9 mouse cellular contexts compared by ENCODE assay signal in genomic region chr13:60746271-60746670, GRCm38 (mm10). TPM values are rescaled to one million over a fixed set of nuclear protein-coding genes. Genes with fewer than 3 reads are reported as not detected.
A peak's percentile ranks its signal among the peaks of the same experiment; 100 is the strongest.
DNase-seq lines count a peak whose midpoint lies in the region; ATAC-seq and TF ChIP-seq lines count a peak whose summit lies in the region.
"Had no signal": no experiment of that assay in that cellular context is flagged by ENCODE, and none has a peak within 500 bp of the region (broad histone marks: within the 10 kb centered on the region; RNA-seq: fewer than 3 reads in every experiment).

No protein-coding gene starts in this region.

- no peak for TF ChIP-seq POLR2A in ES-Bruce4 (IDR thresholded peaks at IDR 0.05; ENCODE audit: insufficient read depth, low read length)

- peak; percentile 10 for TF ChIP-seq CTCF in ES-Bruce4 (IDR thresholded peaks at IDR 0.05; ENCODE audit: low read depth, low read length)
- TF ChIP-seq CTCF in liver, postnatal 0 days (IDR thresholded peaks at IDR 0.05; ENCODE audit: low read depth), result peak; percentile 92

- peaks cover 40% of the 10 kb centered on the region for H3K36me3 ChIP-seq in kidney, embryonic 15.5 days
- H3K36me3 ChIP-seq in ES-Bruce4 (ENCODE audit: control insufficient read depth, insufficient read depth, low read length, poor library complexity, severe bottlenecking), result 0 out of 2 replicates have a peak, but pooled peaks cover 3% of the 10 kb centered on the region
- peaks cover 33% of the 10 kb centered on the region for H3K36me3 ChIP-seq in liver, postnatal 0 days (replicated peaks; ENCODE audit: insufficient read depth, low read length)

- no peak overlapping the region for H3K27ac ChIP-seq in kidney, embryonic 15.5 days
- no peak overlapping the region for H3K27ac ChIP-seq in ES-Bruce4 (ENCODE audit: insufficient read depth, low read length)
- H3K27ac ChIP-seq in liver, postnatal 0 days (ENCODE audit: low read depth), result no peak overlapping the region

- H3K9ac ChIP-seq in kidney, embryonic 15.5 days, result no peak overlapping the region
- no peak overlapping the region for H3K9ac ChIP-seq in ES-Bruce4 (ENCODE audit: low read depth, poor library complexity, severe bottlenecking)
- no peak overlapping the region for H3K9ac ChIP-seq in liver, postnatal 0 days (replicated peaks)

- no peak for TF ChIP-seq EP300 in ES-Bruce4 (IDR thresholded peaks at IDR 0.05; ENCODE audit: insufficient read depth, low read depth, low read length)
- TF ChIP-seq EP300 in liver, postnatal 0 days (IDR thresholded peaks at IDR 0.05; ENCODE audit: low read depth), result no peak

- H3K4me3 ChIP-seq in kidney, embryonic 15.5 days (replicated peaks), result no peak overlapping the region
- H3K4me3 ChIP-seq in ES-Bruce4 (ENCODE audit: low read depth, low read length), result no peak overlapping the region
- H3K4me3 ChIP-seq in liver, postnatal 0 days (ENCODE audit: low read depth, low read length), result no peak overlapping the region
- H3K4me3 ChIP-seq: myocyte had no signal

- H3K27me3 ChIP-seq in kidney, embryonic 15.5 days, result no peaks in the 10 kb centered on the region
- no peaks in the 10 kb centered on the region for H3K27me3 ChIP-seq in ES-Bruce4 (ENCODE audit: control insufficient read depth, insufficient read depth, low read length, poor library complexity, severe bottlenecking)
- H3K27me3 ChIP-seq in liver, postnatal 0 days (ENCODE audit: insufficient read depth, low read length), result no peaks in the 10 kb centered on the region

- H3K4me2 ChIP-seq in kidney, embryonic 15.5 days, result no peak overlapping the region
- no peak overlapping the region for H3K4me2 ChIP-seq in liver, postnatal 0 days (ENCODE audit: low read depth, low read length)

- no peak for ATAC-seq in kidney, embryonic 15.5 days (replicated peaks; ENCODE audit: low FRiP score)
- ATAC-seq in liver, postnatal 0 days, result no peak
- ATAC-seq in megakaryocyte-erythroid progenitor cell, adult 5-6 weeks (replicated peaks; ENCODE audit: low FRiP score, low TSS enrichment, poor library complexity, severe bottlenecking), result no peak

- WGBS in kidney, embryonic 15.5 days, result 49% methylated on average over 1 of the region's 1 CpGs
- 36% methylated on average over 1 of the region's 1 CpGs for WGBS in liver, postnatal 0 days (ENCODE audit: insufficient replicate concordance)

- peak; percentile 33 to 65 for DNase-seq in kidney, postnatal 36 days
- DNase-seq in brain, adult 2 months (ENCODE audit: low read depth, low spot score), result peak; percentile 67
- peak; percentile 53 for DNase-seq in liver, postnatal 0 days
- DNase-seq in left cerebral cortex, adult 8-10 months (ENCODE audit: low spot score in 2 of 2), result no peak

- H3K9me3 ChIP-seq in kidney, embryonic 15.5 days (replicated peaks), result no peaks in the 10 kb centered on the region
- no peaks in the 10 kb centered on the region for H3K9me3 ChIP-seq in ES-Bruce4 (replicated peaks; ENCODE audit: control insufficient read depth, insufficient read depth, low read length, poor library complexity, severe bottlenecking)
- H3K9me3 ChIP-seq in liver, postnatal 0 days (ENCODE audit: low read length), result no peaks in the 10 kb centered on the region

- H3K4me1 ChIP-seq in kidney, embryonic 15.5 days, result peaks cover 2% of the 10 kb centered on the region; the same call in 1 of the 2 replicates
- no peaks in the 10 kb centered on the region for H3K4me1 ChIP-seq in ES-Bruce4 (ENCODE audit: control insufficient read depth, insufficient read depth, low read length)
- H3K4me1 ChIP-seq in liver, postnatal 0 days (ENCODE audit: insufficient read depth), result peaks cover 11% of the 10 kb centered on the region

RNA-seq across cellular contexts. Expression of gene BC051665, which starts 39.9 kb away (rescaled TPM):
- not detected in 2 replicates for polyA plus RNA-seq in kidney, embryonic 15.5 days (2015; fragmentation: Nextera tagmentation; extraction: Ambion mirVana)
- not detected in 2 replicates for polyA plus RNA-seq in ES-Bruce4 (2011; ENCODE audit: insufficient read depth, insufficient read length, low read depth, missing spikeins)
- polyA plus RNA-seq in liver, postnatal 0 days (2015; fragmentation: Nextera tagmentation; extraction: Ambion mirVana), result not detected in 2 replicates
- total RNA-seq in megakaryocyte-erythroid progenitor cell, adult 5-6 weeks (2014; fragmentation: Nextera tagmentation), result not detected in 2 replicates
- not detected in 2 replicates for total RNA-seq in megakaryocyte-erythroid progenitor cell, adult 5-6 weeks (2017)
- not detected for total RNA-seq in left cerebral cortex, adult 8-10 months (2022)
- total RNA-seq: hematopoietic stem cell, adult 5-6 weeks had no signal
- polyA plus RNA-seq: myocyte had no signal

RNA-seq across cellular contexts. Expression of gene Ctsll3, which starts 56.4 kb away (rescaled TPM):
- not detected in 2 replicates for polyA plus RNA-seq in kidney, embryonic 15.5 days (2015; fragmentation: Nextera tagmentation; extraction: Ambion mirVana)
- not detected in 2 replicates for polyA plus RNA-seq in ES-Bruce4 (2011; ENCODE audit: insufficient read depth, insufficient read length, low read depth, missing spikeins)
- not detected in 2 replicates for polyA plus RNA-seq in liver, postnatal 0 days (2015; fragmentation: Nextera tagmentation; extraction: Ambion mirVana)
- not detected in 2 replicates for total RNA-seq in megakaryocyte-erythroid progenitor cell, adult 5-6 weeks (2014; fragmentation: Nextera tagmentation)
- total RNA-seq in megakaryocyte-erythroid progenitor cell, adult 5-6 weeks (2017), result not detected in 2 replicates
- not detected for total RNA-seq in left cerebral cortex, adult 8-10 months (2022)
- total RNA-seq: hematopoietic stem cell, adult 5-6 weeks had no signal
- polyA plus RNA-seq: myocyte had no signal

Comparison
In these comparisons a context has a peak if more than half of its experiments do, and no peak if none do; other contexts are left out.
1. DNase-seq: peak in kidney, postnatal 36 days (2 of 2), brain, adult 2 months (single experiment) and liver, postnatal 0 days (single experiment); none in left cerebral cortex, adult 8-10 months (0 of 2).